In the genomic region with DNA sequence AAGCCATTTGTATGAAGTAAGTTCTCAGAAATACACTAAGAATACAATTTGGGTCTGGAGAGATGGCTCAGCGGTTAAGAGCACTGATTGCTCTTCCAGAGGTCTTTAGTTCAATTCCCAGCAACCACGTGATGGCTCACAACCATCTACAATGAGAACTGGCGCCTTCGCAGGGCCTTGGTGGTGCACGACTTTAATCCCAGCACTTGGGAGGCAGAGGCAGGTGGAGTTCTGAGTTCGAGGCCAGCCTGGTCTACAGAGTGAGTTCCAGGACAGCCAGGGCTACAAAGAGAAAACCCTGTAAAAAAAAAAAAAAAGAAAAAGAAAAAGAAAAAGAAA, we compare ENCODE assay signal across 7 mouse cellular contexts. TPM values are rescaled to one million over a fixed set of nuclear protein-coding genes. Genes with fewer than 3 reads are reported as not detected.
DNase-seq lines count a peak whose midpoint lies in the region; ATAC-seq and TF ChIP-seq lines count a peak whose summit lies in the region.
"Not testable (repeated sequence)": the region's sequence is repeated elsewhere in the genome, so short reads cannot be mapped to it uniquely, and the experiment has no call there.

No protein-coding gene starts in this region.

- not testable (repeated sequence) for H3K4me3 ChIP-seq in bone marrow macrophage, adult 2 months (ENCODE audit: insufficient read depth, low read length); limb, embryonic 15.5 days
- peak overlapping the region; percentile 64; the same call in 1 of the 2 replicates for H3K4me3 ChIP-seq in forebrain, postnatal 0 days (ENCODE audit: low read depth, low read length)
- peak overlapping the region; percentile 60; the same call in 1 of the 2 replicates for H3K4me3 ChIP-seq in hindbrain, embryonic 10.5 days
- H3K4me3 ChIP-seq in kidney, embryonic 14.5 days (ENCODE audit: low read length): peak overlapping the region; percentile 73; the same call in 1 of the 2 replicates
- H3K4me3 ChIP-seq in lung, embryonic 16.5 days (ENCODE audit: low read length): peak overlapping the region; percentile 75; the same call in 1 of the 2 replicates
- H3K4me3 ChIP-seq in neural tube, embryonic 13.5 days: peak overlapping the region; percentile 68; the same call in 1 of the 2 replicates

- WGBS in forebrain, postnatal 0 days: 78% methylated on average over 6 of the region's 6 CpGs
- 80% methylated on average over 6 of the region's 6 CpGs for WGBS in hindbrain, embryonic 10.5 days
- WGBS in kidney, embryonic 14.5 days: 88% methylated on average over 6 of the region's 6 CpGs
- 73% methylated on average over 6 of the region's 6 CpGs for WGBS in limb, embryonic 15.5 days
- 73% methylated on average over 6 of the region's 6 CpGs for WGBS in lung, embryonic 16.5 days
- 79% methylated on average over 6 of the region's 6 CpGs for WGBS in neural tube, embryonic 13.5 days

- H3K27ac ChIP-seq in bone marrow macrophage, adult 2 months (ENCODE audit: insufficient read depth, low read depth, low read length): peak overlapping the region; percentile 75
- H3K27ac ChIP-seq in forebrain, postnatal 0 days (ENCODE audit: low read depth, low read length); kidney, embryonic 14.5 days (ENCODE audit: low read depth, low read length); neural tube, embryonic 13.5 days (replicated peaks): not testable (repeated sequence)
- H3K27ac ChIP-seq in hindbrain, embryonic 10.5 days: peak overlapping the region; percentile 91; the same call in 1 of the 2 replicates
- H3K27ac ChIP-seq in limb, embryonic 15.5 days: peak overlapping the region; percentile 88; the same call in 1 of the 2 replicates
- H3K27ac ChIP-seq in lung, embryonic 16.5 days (ENCODE audit: low read length): peak overlapping the region; percentile 79

- ATAC-seq in forebrain, postnatal 0 days; kidney, embryonic 14.5 days (ENCODE audit: low FRiP score, low TSS enrichment); limb, embryonic 15.5 days (ENCODE audit: insufficient number of reproducible peaks, low FRiP score, low TSS enrichment, low read depth); lung, embryonic 16.5 days (ENCODE audit: low read depth); neural tube, embryonic 13.5 days (ENCODE audit: low read depth): not testable (repeated sequence)

- H3K4me2 ChIP-seq in forebrain, postnatal 0 days (ENCODE audit: low read depth): peak overlapping the region; percentile 83
- H3K4me2 ChIP-seq in kidney, embryonic 14.5 days (replicated peaks; ENCODE audit: low read depth, low read length): peak overlapping the region; percentile 42; the same call in 1 of the 2 replicates
- peak overlapping the region; percentile 49 for H3K4me2 ChIP-seq in limb, embryonic 15.5 days
- peak overlapping the region; percentile 70; the same call in 1 of the 2 replicates for H3K4me2 ChIP-seq in lung, embryonic 16.5 days (ENCODE audit: low read depth, low read length)
- peak overlapping the region; percentile 65 for H3K4me2 ChIP-seq in neural tube, embryonic 13.5 days

- H3K27me3 ChIP-seq in forebrain, postnatal 0 days (ENCODE audit: insufficient read depth, low read length); hindbrain, embryonic 10.5 days (ENCODE audit: insufficient read depth, poor library complexity, severe bottlenecking); kidney, embryonic 14.5 days (ENCODE audit: control insufficient read depth, insufficient read depth, low read length); limb, embryonic 15.5 days; lung, embryonic 16.5 days (ENCODE audit: control insufficient read depth, insufficient read depth, low read depth, low read length); neural tube, embryonic 13.5 days: not testable (repeated sequence)

- DNase-seq in forebrain, postnatal 0 days; hindbrain, embryonic 10.5 days (ENCODE audit: low spot score): not testable (repeated sequence)

- TF ChIP-seq POLR2A in bone marrow macrophage, adult 2 months (IDR thresholded peaks at IDR 0.05; ENCODE audit: borderline replicate concordance, low read depth, low read length): not testable (repeated sequence)

- not testable (repeated sequence) for H3K9ac ChIP-seq in forebrain, postnatal 0 days; kidney, embryonic 14.5 days (ENCODE audit: low read depth, low read length); limb, embryonic 15.5 days; lung, embryonic 16.5 days (ENCODE audit: low read length); neural tube, embryonic 13.5 days

- H3K9me3 ChIP-seq in forebrain, postnatal 0 days (ENCODE audit: low read length); hindbrain, embryonic 10.5 days; kidney, embryonic 14.5 days (ENCODE audit: control insufficient read depth, low read length); limb, embryonic 15.5 days; lung, embryonic 16.5 days (ENCODE audit: control insufficient read depth, low read length); neural tube, embryonic 13.5 days: not testable (repeated sequence)

- peaks cover 15% of the 10 kb centered on the region for H3K36me3 ChIP-seq in forebrain, postnatal 0 days (ENCODE audit: insufficient read depth)
- H3K36me3 ChIP-seq in hindbrain, embryonic 10.5 days: peaks cover 25% of the 10 kb centered on the region
- H3K36me3 ChIP-seq in kidney, embryonic 14.5 days (ENCODE audit: control insufficient read depth, insufficient read depth, low read length): peaks cover 16% of the 10 kb centered on the region
- peaks cover 27% of the 10 kb centered on the region for H3K36me3 ChIP-seq in limb, embryonic 15.5 days
- H3K36me3 ChIP-seq in lung, embryonic 16.5 days (ENCODE audit: control insufficient read depth, insufficient read depth, low read length): peaks cover 14% of the 10 kb centered on the region
- H3K36me3 ChIP-seq in neural tube, embryonic 13.5 days: peaks cover 25% of the 10 kb centered on the region

- peaks cover 45% of the 10 kb centered on the region for H3K4me1 ChIP-seq in bone marrow macrophage, adult 2 months (ENCODE audit: control insufficient read depth, insufficient read depth, low read length)
- H3K4me1 ChIP-seq in forebrain, postnatal 0 days (ENCODE audit: insufficient read depth): peaks cover 11% of the 10 kb centered on the region
- peaks cover 36% of the 10 kb centered on the region for H3K4me1 ChIP-seq in hindbrain, embryonic 10.5 days (replicated peaks)
- peaks cover 17% of the 10 kb centered on the region for H3K4me1 ChIP-seq in kidney, embryonic 14.5 days (ENCODE audit: control insufficient read depth, insufficient read depth, low read length)
- peaks cover 34% of the 10 kb centered on the region for H3K4me1 ChIP-seq in limb, embryonic 15.5 days
- H3K4me1 ChIP-seq in lung, embryonic 16.5 days (replicated peaks; ENCODE audit: control insufficient read depth, insufficient read depth, low read length): peaks cover 33% of the 10 kb centered on the region
- peaks cover 27% of the 10 kb centered on the region for H3K4me1 ChIP-seq in neural tube, embryonic 13.5 days (replicated peaks)

- TF ChIP-seq CTCF in bone marrow macrophage, adult 2 months (IDR thresholded peaks at IDR 0.05; ENCODE audit: low read depth, low read length); forebrain, postnatal 0 days (IDR thresholded peaks at IDR 0.05; ENCODE audit: low read depth): not testable (repeated sequence)

RNA-seq across cellular contexts. Expression of a gene that starts 0.6 kb away (rescaled TPM):
- polyA plus RNA-seq in bone marrow macrophage, adult 2 months (2012; ENCODE audit: insufficient read depth, insufficient read length, missing spikeins): 23.7 and 30.1 TPM in 2 replicates
- 17.4 and 17.9 TPM in 2 replicates for total RNA-seq in forebrain, postnatal 0 days (2014; rRNA removed)
- 8.8 and 10.8 TPM in 2 replicates for polyA plus RNA-seq in forebrain, postnatal 0 days (2015; fragmentation: Nextera tagmentation; extraction: Ambion mirVana)
- polyA plus RNA-seq in hindbrain, embryonic 10.5 days (2016; fragmentation: Nextera tagmentation; extraction: Ambion mirVana): 32.5 and 36.0 TPM in 2 replicates
- 24.9 and 28.9 TPM in 2 replicates for polyA plus RNA-seq in kidney, embryonic 14.5 days (2014; fragmentation: Nextera tagmentation; extraction: Ambion mirVana)
- polyA plus RNA-seq in limb, embryonic 15.5 days (2015; fragmentation: Nextera tagmentation; extraction: Ambion mirVana): 28.2 and 28.9 TPM in 2 replicates
- 30.5 and 30.9 TPM in 2 replicates for polyA plus RNA-seq in lung, embryonic 16.5 days (2015; fragmentation: Nextera tagmentation; extraction: Ambion mirVana)
- polyA plus RNA-seq in neural tube, embryonic 13.5 days (2015; fragmentation: Nextera tagmentation; extraction: Ambion mirVana): 23.2 and 26.6 TPM in 2 replicates

RNA-seq across cellular contexts. Expression of a gene that starts 2.2 kb away (rescaled TPM):
- 89.1 and 95.0 TPM in 2 replicates for polyA plus RNA-seq in bone marrow macrophage, adult 2 months (2012; ENCODE audit: insufficient read depth, insufficient read length, missing spikeins)
- total RNA-seq in forebrain, postnatal 0 days (2014; rRNA removed): 26.3 and 42.6 TPM in 2 replicates
- polyA plus RNA-seq in forebrain, postnatal 0 days (2015; fragmentation: Nextera tagmentation; extraction: Ambion mirVana): 54.0 and 59.6 TPM in 2 replicates
- polyA plus RNA-seq in hindbrain, embryonic 10.5 days (2016; fragmentation: Nextera tagmentation; extraction: Ambion mirVana): 289 and 330 TPM in 2 replicates
- 257 and 276 TPM in 2 replicates for polyA plus RNA-seq in kidney, embryonic 14.5 days (2014; fragmentation: Nextera tagmentation; extraction: Ambion mirVana)
- polyA plus RNA-seq in limb, embryonic 15.5 days (2015; fragmentation: Nextera tagmentation; extraction: Ambion mirVana): 499 and 569 TPM in 2 replicates
- 258 and 277 TPM in 2 replicates for polyA plus RNA-seq in lung, embryonic 16.5 days (2015; fragmentation: Nextera tagmentation; extraction: Ambion mirVana)
- polyA plus RNA-seq in neural tube, embryonic 13.5 days (2015; fragmentation: Nextera tagmentation; extraction: Ambion mirVana): 78.5 and 86.5 TPM in 2 replicates
